Mouse (Mus musculus): ENCODE measurements around the gene Slc22a14. TPM values are rescaled to one million over a fixed set of nuclear protein-coding genes. Genes with fewer than 3 reads are reported as not detected.
A peak's percentile ranks its signal among the peaks of the same experiment; 100 is the strongest.
"Not testable (repeated sequence)": the region's sequence is repeated elsewhere in the genome, so short reads cannot be mapped to it uniquely, and the experiment has no call there.

Gene Slc22a14
- polyA plus RNA-seq (2017; shearing (Covaris generic)) = not detected

DNA sequence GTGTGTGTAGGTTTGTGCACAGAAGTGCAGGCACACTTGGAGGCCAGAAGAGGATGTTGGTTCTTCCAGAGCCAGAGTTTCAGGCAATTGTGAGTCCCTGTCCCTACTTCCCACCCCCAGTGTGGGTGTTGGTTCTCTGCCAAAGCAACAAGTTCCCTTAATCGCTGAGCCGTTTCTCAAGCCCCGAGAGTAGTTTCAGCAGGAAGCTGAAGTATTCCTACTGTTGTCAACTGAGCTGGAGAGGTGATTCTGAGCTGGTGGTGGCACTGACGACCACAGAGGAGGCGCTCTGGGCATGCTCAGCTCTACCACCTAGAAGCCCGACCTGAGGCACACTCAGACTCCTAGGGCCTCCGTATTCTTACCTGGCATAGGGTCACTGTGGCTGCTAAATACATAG, at the start of gene Slc22a14:
Gene Slc22a14 (minus strand): TSS at position 270 of the 400 bp plus-strand sequence.
- no peak for ATAC-seq

DNA sequence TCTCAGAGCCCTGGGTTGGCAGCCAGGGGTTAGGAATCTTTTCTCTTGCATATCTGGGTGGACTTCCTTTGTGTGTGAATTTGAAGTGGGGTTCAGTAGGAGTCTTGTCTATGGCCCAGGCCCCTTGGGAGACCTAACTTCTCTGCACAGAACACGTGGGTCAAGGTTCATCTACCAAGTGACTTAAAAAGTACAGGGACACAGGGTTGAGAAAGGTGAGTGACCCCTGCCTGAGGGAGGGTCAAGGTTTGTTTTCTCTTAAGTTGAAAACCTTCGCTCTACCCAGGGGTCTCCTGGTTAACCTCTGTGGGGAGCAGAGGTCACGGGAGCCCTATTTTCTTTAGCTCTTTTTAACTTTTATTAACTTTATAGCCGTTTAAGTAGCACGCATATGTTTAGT, 44.5 kb upstream of the Slc22a14 start:
- ATAC-seq = no peak

DNA sequence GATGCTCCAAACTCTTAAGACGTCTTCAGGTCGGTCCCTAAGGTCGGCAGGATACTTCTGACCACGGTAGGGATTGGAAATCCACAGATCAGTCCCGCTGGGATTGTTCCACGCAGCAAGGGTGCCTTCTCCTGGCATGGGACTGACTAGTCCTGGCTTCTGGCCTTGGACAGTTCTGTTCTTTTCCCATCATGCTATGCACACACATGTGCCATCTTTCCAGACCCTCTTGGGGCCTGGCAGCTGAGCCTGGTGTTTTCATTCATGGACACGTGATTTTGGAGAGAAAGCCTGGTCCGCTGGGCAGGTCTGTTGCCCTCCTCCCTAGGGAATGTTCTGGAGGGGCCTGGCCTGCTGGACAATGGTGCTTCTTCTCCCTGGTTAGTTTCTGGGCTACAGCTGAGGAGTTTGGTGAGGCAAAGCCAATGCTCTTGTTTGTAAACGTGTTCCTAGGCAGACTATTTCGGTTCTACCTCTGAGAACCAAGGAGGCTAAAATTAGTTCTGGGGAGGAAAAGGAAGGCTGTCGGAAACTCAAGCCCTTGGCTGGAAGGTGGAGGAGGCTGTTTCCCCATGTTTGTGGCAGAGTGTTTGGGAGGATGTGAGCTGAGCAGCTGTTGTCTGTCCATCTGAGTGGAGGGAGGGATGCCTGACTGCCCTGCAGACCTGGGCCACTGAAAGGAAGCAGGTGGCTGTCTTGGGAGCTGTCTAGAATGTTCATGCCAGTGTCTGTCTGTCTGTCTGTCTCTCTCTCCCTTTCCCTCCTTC, 43.7 kb upstream of the Slc22a14 start:
- no peak for ATAC-seq

DNA sequence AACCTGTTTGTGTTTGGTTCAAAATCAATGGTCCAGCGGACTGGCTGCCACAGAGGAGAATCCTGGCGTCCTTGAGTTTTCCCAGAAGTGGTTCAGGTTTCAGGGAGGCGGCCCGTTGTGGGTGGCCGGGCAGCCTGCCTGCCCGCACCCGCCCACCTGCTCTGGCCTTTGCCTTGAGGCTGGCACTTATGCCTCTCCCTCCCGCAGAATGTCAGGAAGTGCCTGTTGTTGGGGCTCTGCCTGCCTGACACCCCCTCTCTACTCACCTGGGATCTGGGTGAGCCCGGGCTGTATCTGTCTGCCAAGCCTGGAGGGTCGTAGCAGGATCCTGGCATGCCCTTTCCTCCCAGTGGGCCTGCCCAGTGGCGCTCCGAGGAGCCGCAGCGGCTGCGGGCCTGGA, 42.5 kb upstream of the Slc22a14 start:
- ATAC-seq = no peak

GRCm38 (mm10) chr9:119404090-119404489, 38.7 kb upstream of the Slc22a14 start:
- no peak for ATAC-seq

GRCm38 (mm10) chr9:119403236-119403641, 37.9 kb upstream of the Slc22a14 start:
- no peak for ATAC-seq

DNA sequence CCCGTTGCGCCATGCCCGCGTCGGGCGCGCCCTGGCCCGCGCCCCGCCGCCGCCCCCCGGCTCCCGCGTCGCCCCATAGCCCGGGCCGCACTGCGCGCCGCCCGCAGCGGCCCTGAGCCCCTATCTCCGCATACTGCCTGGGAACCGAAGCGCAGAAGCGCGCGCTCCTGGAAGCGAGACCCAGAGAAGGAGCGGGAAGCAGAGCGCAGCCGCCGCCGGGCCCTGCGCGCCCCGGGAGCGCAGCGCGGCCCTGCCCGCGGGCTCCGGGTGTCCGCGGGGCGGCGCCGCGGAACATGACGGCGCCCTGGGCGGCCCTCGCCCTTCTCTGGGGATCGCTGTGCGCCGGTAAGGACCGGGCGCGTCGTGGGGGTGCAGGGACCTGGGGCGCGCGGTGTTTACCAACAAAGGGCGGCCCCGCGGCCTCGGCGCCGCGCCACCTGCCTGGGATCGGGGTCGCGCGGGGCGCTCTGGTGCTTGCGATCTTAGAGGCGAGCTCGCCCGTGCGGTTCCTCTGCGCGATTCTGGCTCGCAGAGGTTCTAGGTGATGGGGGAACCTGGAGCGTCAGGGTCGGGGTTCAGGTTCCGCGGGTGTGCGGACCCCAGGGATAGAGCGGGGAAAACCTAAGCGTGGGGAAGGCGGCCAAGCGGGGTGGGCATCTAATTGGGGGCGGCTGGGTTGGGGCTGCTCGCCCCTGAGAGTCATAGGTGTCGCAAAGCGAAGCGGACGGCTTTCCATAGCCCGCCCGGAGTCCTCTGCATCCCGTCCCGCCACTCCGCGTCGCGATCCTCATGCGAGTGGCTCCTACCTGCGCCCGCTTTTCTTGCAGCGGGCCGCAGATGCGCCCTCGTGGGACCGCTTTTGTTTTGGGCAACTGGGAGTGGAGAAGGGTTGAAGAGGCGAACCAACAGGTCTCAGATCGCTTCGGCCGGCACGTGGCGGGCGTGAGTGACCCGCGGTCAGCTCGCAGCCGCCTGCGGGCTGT, 37.2 kb upstream of the Slc22a14 start:
- no peak for ATAC-seq

DNA sequence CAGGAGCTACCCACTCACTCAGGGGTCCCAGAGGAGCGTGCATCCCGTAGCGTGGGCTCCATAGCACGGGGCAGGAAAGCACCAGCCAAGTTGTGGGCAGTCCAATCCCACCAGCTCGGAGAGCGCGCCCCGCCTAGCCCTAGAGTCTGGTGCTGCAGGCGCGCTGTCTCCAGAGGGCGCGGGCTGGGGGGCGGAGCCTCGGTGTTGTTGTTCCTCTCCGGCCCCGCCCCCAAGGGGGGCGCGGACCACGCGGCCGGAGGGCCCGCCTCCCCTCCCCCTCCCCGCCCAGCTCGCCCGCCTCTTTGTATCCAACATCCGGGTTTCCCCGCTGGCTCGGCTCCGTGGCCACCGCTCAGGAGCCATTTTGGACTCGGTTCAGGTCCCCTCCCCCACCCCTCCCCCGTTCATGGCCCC, 36.5 kb upstream of the Slc22a14 start, which contains the start of gene Acvr2b:
Gene Acvr2b (plus strand): TSS at position 318 of the 414 bp plus-strand sequence.
- no peak for ATAC-seq

DNA sequence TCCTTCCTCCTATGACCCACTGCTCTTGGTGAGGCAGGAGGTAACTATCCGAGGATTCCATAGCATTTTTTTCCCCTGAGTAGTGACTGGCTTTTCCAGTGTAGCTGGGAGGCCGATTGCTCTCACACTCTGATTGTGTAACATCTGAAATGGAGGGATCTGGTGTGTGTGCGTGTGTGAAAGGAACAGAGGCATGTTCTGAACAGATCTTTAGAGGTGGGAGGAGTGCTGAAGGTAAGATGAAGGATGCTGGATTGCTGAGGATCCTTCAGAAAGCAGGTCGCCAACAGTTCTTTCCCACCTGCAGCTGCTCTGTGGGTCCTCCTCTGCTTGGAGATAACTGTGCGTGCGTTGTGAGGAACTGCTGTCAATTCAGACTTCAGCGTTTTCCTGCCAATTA, 36.0 kb upstream of the Slc22a14 start:
- no peak for ATAC-seq

- no peak for ATAC-seq
Observed at GRCm38 (mm10) chr9:119394808-119395207, 29.5 kb upstream of the Slc22a14 start.

DNA sequence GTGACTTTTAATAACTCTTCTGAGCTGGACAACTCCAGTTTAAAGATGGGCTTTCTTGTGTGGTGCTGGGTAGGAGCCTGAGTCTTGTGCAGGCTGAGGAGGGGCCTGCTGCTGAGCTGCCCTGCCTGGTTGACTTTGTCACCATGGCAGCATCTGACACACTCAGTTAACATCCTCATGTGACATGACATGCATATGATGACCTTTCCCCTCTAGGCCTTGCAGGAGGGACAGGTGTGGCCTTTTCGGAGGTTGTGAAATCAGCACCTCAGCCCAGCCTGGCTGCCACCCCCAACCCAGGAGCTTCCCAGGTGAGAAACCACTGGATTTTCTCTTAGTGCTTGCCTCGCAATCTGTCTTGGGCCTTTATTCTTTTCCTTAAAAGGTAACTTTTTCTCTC, 24.9 kb upstream of the Slc22a14 start:
- ATAC-seq = no peak

GRCm38 (mm10) chr9:119388956-119389355, 23.6 kb upstream of the Slc22a14 start:
- ATAC-seq = no peak

GRCm38 (mm10) chr9:119382603-119383002, 17.2 kb upstream of the Slc22a14 start:
- no peak for ATAC-seq

GRCm38 (mm10) chr9:119378231-119378630, 12.9 kb upstream of the Slc22a14 start:
- no peak for ATAC-seq

- no peak for ATAC-seq
Observed at GRCm38 (mm10) chr9:119375556-119375955, 10.2 kb upstream of the Slc22a14 start.

- ATAC-seq = no peak
Observed at GRCm38 (mm10) chr9:119375008-119375407, 9.7 kb upstream of the Slc22a14 start.

DNA sequence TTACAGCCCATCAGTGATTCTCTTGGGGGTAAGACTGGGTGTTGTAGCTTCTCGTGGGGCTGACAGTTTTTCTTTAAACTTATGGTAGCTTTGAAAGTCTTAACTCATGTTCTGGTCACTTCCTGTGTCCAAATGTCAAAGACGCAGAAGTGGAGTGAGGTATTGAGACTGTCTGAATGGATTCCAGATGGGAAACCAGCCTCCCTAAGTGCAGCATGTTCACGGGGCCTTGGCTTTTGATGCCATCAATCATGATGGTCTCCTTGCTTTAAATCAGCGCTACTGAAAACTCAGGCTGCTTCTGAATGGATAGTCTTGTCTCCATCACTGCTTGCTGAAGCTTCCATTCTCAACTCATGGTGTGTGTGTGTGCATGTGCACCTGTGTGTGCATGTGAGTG, 5.9 kb upstream of the Slc22a14 start:
- ATAC-seq = no peak

DNA sequence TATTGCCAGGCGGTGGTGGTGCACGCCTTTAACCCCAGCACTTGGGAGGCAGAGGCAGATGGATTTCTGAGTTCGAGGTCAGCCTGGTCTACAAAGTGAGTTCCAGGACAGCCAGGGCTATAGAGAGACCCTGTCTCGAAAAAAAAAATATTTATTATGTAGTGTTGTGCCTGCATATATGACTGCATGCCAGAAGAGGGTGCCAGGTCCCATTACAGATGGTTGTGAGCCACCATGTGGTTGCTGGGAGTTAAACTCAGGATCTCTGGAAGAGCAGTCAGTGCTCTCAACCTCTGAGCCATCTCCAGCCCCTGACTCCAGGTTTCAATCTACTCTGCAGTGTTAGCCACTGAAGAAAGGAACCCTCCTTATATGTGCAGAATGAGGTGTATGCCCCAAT, 5.4 kb upstream of the Slc22a14 start:
- not testable (repeated sequence) for ATAC-seq

DNA sequence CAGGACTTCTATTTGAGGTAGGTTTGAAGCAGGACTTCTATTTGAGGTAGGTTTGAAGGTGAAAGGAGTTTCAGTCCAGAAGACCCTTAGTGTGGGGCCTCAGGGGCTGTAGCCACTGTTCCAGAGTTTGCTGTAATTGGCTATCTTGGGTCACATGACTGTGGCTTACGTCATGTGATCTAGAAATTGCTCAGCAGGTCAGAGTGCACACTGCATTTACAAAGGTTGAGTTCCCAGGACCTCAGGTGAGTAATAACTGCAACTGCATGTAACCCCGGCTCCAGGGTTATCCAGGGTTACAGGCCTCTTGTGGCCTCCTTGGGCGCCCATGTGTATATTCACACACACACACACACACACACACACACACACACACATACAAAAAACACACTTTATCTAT, 3.0 kb upstream of the Slc22a14 start:
- ATAC-seq = no peak

- ATAC-seq = no peak
Observed at GRCm38 (mm10) chr9:119363229-119363628, 2.1 kb downstream of the Slc22a14 start.

GRCm38 (mm10) chr9:119361416-119361815, 3.9 kb downstream of the Slc22a14 start:
- no peak for ATAC-seq

- ATAC-seq = no peak
Observed at GRCm38 (mm10) chr9:119358058-119358429, 7.3 kb downstream of the Slc22a14 start.

- peak; percentile 44 for ATAC-seq
Observed at GRCm38 (mm10) chr9:119357331-119358057, 7.9 kb downstream of the Slc22a14 start, which contains the start of gene Xylb. Xylb (plus strand) TSS chr9:119357381.
